Mouse (Mus musculus): ENCODE measurements around the gene Gpr63. TPM values are rescaled to one million over a fixed set of nuclear protein-coding genes. Genes with fewer than 3 reads are reported as not detected.

Gene Gpr63
- polyA plus RNA-seq (2015; fragmentation: Illumina TruSeq; extraction: RNeasy Lipid Tissue Mini Kit (QIAGEN cat#74804); ENCODE audit: insufficient read depth, low replicate concordance) = 0.52 TPM

DNA sequence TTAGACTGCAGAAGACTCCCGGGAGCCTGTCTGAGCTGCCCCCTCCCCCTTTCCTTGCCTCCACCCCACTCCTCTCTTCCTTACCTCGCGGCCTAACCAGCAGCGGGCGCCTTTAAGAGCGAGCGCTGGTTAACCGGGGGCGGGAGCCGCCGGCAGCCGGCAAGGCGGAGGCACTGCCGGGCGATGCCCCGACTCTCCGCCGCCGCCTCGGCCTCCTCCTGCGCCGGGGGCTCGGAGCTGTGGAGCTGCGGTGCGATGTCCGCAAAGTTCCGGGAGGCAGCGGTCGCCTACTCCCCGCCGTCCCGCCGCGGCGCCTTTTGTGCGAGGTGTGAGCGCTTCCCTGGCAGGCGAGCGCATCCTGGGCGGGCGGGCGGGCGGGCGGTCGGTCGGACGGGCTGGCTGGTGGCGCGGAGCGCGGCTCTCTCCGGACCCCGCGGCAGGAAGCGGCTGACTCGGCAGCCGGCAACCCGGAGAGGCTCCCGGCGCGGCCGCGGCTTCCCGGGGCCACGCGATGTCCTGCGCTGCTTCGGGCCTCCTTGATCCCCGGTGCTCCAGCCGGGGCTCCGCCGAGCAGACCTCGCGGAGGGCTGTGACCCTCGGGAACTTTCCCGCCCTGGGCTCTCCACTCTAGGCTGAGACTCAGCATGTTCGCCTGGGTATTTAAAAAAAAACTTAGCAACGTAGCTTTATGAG, at the start of gene Gpr63:
Gene Gpr63, plus strand, starts transcription at position 109 of the 693 bp plus-strand sequence.

Other genes starting within 250 kb of the Gpr63 start
- gene Klhl32, start 115.3 kb upstream of the Gpr63 start, polyA plus RNA-seq (2015; fragmentation: Illumina TruSeq; extraction: RNeasy Lipid Tissue Mini Kit (QIAGEN cat#74804); ENCODE audit: insufficient read depth, low replicate concordance) = 0.11 TPM
- 36.7 TPM for gene Ndufaf4, start 68.3 kb upstream of the Gpr63 start, polyA plus RNA-seq (2015; fragmentation: Illumina TruSeq; extraction: RNeasy Lipid Tissue Mini Kit (QIAGEN cat#74804); ENCODE audit: insufficient read depth, low replicate concordance)